Mouse (Mus musculus) intestine, embryonic 15.5 days (tissue): ENCODE data around the gene Shb. TPM values are rescaled to one million over a fixed set of nuclear protein-coding genes. Genes with fewer than 3 reads are reported as not detected.

Experiments
- ATAC-seq: fragments of 200-750 bp; cut with Nextera tagmentation; 2 replicates; pipeline ENCODE4 v1.8.0; 2017; ENCODE audit warnings: moderate TSS enrichment, moderate library complexity
- H3K27ac ChIP-seq: fragments of 300-500 bp; sonication (generic); 2 replicates; pipeline ENCODE4 v1.5.1; 2015; ENCODE audit warnings: mild to moderate bottlenecking, inconsistent platforms
- H3K27me3 ChIP-seq: fragments of 300-500 bp; sonication (generic); replicated peaks from 2 replicates; pipeline ENCODE4 v1.6.1; 2015; ENCODE audit warnings: inconsistent platforms
- H3K36me3 ChIP-seq: fragments of 300-500 bp; sonication (generic); 2 replicates; pipeline ENCODE4 v1.6.1; 2015; ENCODE audit warnings: inconsistent platforms
- H3K4me1 ChIP-seq: fragments of 300-500 bp; sonication (generic); replicated peaks from 2 replicates; pipeline ENCODE4 v1.6.1; 2015; ENCODE audit warnings: inconsistent platforms
- H3K4me2 ChIP-seq: fragments of 300-500 bp; sonication (generic); replicated peaks from 2 replicates; pipeline ENCODE4 v1.6.1; 2015; ENCODE audit warnings: mild to moderate bottlenecking, inconsistent platforms
- H3K4me3 ChIP-seq: fragments of 300-500 bp; sonication (generic); replicated peaks from 2 replicates; pipeline ENCODE4 v1.5.1; 2015; ENCODE audit warnings: inconsistent platforms
- H3K9ac ChIP-seq: fragments of 300-500 bp; sonication (generic); 2 replicates; pipeline ENCODE4 v1.6.1; 2015; ENCODE audit warnings: inconsistent platforms
- H3K9me3 ChIP-seq: fragments of 300-500 bp; sonication (generic); 2 replicates; pipeline ENCODE4 v1.6.1; 2016; ENCODE audit warnings: inconsistent platforms
- WGBS: fragments of 180-500 bp; shearing (Covaris S2); methylation state at CpG from one replicate; pipeline ENCODE4 v1.1.7; 2015; 5-methylcytosine and 5-hydroxymethylcytosine counted together
- polyA plus RNA-seq: library from polyadenylated mRNA; unstranded; fragments of >200 nt; fragmentation: Nextera tagmentation; extraction: Ambion mirVana; gene quantifications from 2 replicates; pipeline ENCODE4 v1.2.1, GENCODE M21; 2015

Gene Shb
- polyA plus RNA-seq, 1 experiment from 2014 or later = 4.0 TPM

DNA sequence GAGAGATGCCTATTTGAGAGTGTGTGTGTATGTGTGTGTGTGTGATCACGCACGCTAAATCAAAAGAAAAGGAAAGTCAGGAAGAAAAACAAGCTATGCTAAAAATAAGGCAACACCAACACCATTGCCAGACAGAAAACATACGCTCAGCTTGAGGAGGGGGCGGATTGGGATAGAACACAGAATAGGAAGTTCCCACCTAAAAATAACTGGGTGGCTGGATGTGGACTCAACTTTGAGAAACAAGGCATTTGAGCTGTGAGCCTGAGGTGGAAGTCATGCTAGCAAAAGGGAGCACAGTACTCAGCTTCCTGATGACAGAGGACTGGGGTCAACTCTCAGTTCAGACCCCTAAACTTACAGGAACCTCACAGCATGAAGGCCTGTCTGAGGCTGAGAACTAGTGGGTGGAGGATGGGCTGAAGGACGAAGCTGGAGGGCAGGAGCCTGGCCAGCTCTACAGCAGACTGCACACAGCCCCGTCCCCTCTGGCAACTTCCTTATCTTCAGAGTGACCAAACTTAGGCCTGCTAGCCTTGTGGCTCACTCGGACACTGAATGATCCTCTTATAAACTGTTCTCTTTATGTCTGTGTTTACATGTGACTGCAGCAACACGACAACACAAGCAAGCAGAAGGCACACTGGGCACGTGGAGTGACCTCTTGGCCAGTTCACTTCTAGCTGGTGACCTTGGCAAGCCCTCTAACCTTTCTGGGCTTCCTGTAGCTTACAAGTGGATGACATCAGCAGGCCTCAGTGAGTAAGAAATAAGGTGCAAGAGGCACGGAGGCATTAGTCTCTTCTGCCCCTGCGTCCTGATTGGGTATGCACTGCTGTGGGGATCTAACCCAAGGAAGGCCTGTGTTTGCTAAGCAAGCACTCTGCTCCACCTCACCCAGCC, 60.4 kb downstream of the Shb start:
- no peak overlapping the region for H3K4me3 ChIP-seq
- H3K27me3 ChIP-seq = no peaks in the 10 kb centered on the region
- no peaks in the 10 kb centered on the region for H3K9me3 ChIP-seq
- H3K9ac ChIP-seq = no peak overlapping the region
- no peaks in the 10 kb centered on the region for H3K36me3 ChIP-seq
- WGBS = 39% methylated on average over 11 of the region's 11 CpGs
- peak; percentile 37; the same call in 1 of the 2 replicates for ATAC-seq
- H3K27ac ChIP-seq = peak overlapping the region; percentile 36
- no peak overlapping the region for H3K4me2 ChIP-seq
- H3K4me1 ChIP-seq = peaks cover 54% of the 10 kb centered on the region

DNA sequence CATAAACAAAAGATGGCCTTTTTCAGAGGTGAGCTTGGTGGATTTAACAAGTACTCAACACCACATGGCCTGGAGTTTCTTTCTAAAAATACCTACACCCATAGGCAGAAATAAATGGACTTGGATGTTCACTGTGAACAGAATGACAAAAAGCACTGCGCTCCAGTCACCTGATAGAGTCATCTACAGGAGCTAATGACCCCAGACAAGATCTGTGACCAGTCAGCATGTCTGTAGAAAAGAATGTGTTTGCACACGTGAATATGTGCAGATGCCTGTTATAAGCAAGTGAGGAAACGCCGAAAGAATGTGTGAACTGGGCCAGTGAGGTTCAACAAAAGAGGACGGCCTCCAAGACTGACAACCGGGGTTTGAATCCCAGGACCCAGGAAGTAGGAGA, 63.2 kb downstream of the Shb start:
- no peaks in the 10 kb centered on the region for H3K27me3 ChIP-seq
- no peak overlapping the region for H3K9ac ChIP-seq
- WGBS = 26% methylated on average over 6 of the region's 6 CpGs
- no peak overlapping the region for H3K4me2 ChIP-seq
- H3K4me1 ChIP-seq = peaks cover 39% of the 10 kb centered on the region
- H3K9me3 ChIP-seq = no peaks in the 10 kb centered on the region
- peak overlapping the region; percentile 54 for H3K27ac ChIP-seq
- no peak for ATAC-seq
- no peaks in the 10 kb centered on the region for H3K36me3 ChIP-seq
- no peak overlapping the region for H3K4me3 ChIP-seq

DNA sequence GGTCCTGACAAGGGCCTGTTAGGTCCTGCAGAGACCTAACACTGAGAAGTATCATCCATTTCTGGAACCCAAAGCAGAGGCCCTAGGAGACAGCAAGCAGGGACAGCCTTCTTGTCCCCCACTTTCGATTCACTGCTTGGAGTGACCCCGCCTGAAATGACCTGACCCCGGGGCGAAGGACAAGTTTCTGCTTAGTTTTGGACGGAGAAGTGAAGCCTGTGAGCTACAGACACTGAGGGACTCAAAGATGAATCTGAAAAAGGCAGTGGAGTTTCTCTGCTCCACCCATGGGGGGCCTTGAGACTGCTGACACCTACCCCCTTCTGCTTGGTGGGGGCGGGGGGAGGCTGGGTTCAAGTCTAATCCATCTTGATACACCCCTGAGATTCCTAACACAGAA, 63.8 kb downstream of the Shb start:
- H3K36me3 ChIP-seq = no peaks in the 10 kb centered on the region
- H3K27me3 ChIP-seq = no peaks in the 10 kb centered on the region
- peaks cover 33% of the 10 kb centered on the region for H3K4me1 ChIP-seq
- H3K9ac ChIP-seq = no peak overlapping the region
- peak overlapping the region; percentile 54 for H3K27ac ChIP-seq
- no peak overlapping the region for H3K4me3 ChIP-seq
- H3K4me2 ChIP-seq = no peak overlapping the region
- no peak for ATAC-seq
- 64% methylated on average over 6 of the region's 6 CpGs for WGBS
- no peaks in the 10 kb centered on the region for H3K9me3 ChIP-seq

DNA sequence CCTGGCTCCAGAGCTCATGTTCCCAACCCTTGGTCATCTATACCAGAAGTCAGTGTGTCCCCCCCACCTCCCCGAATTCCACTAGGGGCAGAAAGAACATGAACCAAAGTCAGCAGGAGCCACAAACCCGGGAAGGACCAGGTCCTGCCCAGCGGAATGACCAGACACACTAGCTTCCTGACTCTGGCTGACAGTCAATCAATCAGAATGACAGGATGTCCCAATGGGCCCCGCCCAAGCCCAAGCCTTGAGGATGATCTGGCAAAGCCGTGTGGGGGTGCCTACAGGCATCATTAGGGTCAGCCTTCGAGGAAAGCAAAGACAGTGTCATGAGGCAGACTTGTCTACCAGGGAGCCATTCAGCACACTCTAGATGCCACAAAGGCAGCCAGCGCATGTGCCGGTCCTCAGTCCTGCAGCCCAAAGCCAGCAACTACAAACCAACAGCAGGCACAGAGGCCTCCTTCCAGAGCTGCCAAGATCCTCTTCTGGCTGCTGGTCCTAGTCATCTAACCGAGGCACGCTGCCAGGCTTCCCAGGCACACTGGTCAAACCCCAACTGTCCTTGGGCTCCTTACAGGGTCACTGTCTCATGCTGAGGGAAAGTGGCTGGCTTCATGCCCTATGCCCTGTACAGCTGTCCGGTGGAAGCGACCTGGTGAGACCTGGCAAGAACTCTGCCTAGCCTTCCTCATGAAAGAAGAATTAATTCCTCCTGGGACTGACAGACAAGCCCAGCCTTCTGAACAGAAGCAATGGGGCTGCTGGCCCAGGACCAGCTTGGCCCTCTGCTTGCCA, 65.0 kb downstream of the Shb start:
- no peak overlapping the region for H3K27ac ChIP-seq

DNA sequence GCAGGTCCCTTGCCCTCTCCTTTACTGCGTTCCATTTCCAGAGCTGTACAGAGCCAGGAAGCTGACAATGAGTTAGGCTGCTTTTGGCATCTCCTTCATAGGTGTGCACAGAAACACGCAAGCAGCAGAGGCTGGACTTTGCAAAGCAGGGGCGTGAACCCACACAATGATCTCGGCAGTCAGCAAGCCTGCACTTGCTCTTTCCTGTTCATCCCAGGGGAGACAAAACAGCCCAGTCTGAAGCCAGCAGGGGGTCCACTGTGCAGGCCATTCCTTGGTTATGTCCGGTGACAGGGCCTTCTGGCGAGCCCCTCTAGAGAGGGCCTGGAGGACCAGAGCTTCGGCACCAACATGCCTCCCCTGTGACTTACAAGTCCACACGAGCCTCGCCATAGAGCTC, 67.3 kb downstream of the Shb start:
- Histone ChIP-seq H3K27me3 (no peaks in the 10 kb centered on the region), H3K4me1 (peaks cover 22% of the 10 kb centered on the region), H3K4me3 (no peak overlapping the region), H3K4me2 (no peak overlapping the region), H3K27ac (no peak overlapping the region), H3K9ac (no peak overlapping the region), H3K36me3 (no peaks in the 10 kb centered on the region), H3K9me3 (no peaks in the 10 kb centered on the region)
- no peak for ATAC-seq
- 79% methylated on average over 9 of the region's 9 CpGs for WGBS

More for the DNA sequence above, 65.0 kb downstream of the Shb start:
- H3K4me1 ChIP-seq = peaks cover 21% of the 10 kb centered on the region
- no peaks in the 10 kb centered on the region for H3K9me3 ChIP-seq
- ATAC-seq = no peak
- H3K27me3 ChIP-seq = no peaks in the 10 kb centered on the region
- H3K36me3 ChIP-seq = no peaks in the 10 kb centered on the region
- H3K4me2 ChIP-seq = no peak overlapping the region
- 73% methylated on average over 12 of the region's 12 CpGs for WGBS
- no peak overlapping the region for H3K4me3 ChIP-seq
- H3K9ac ChIP-seq = no peak overlapping the region

DNA sequence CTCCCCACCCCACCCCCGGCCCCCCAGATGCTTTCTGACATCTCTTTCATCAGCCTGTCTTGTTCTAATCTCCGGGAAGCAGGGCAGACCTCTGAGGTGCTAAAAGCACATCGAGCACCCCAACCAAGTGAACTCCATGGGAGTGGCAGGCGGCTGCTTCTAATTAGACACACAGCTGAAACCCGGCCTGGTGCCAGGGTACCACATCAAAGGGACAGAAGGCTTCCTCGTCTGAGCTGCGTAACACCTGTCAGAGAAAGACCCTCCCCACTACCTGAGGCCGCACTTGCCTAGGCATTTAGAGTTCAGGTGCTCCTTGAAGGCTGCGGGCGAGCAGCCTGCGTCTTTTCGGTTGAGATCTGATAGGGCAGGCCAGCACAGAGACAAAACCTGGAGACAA, 67.7 kb downstream of the Shb start:
- H3K27me3 ChIP-seq = no peaks in the 10 kb centered on the region
- H3K9ac ChIP-seq = no peak overlapping the region
- WGBS = 75% methylated on average over 12 of the region's 12 CpGs
- no peaks in the 10 kb centered on the region for H3K9me3 ChIP-seq
- peaks cover 24% of the 10 kb centered on the region for H3K4me1 ChIP-seq
- no peaks in the 10 kb centered on the region for H3K36me3 ChIP-seq
- no peak overlapping the region for H3K4me2 ChIP-seq
- H3K4me3 ChIP-seq = no peak overlapping the region
- no peak overlapping the region for H3K27ac ChIP-seq
- no peak for ATAC-seq

DNA sequence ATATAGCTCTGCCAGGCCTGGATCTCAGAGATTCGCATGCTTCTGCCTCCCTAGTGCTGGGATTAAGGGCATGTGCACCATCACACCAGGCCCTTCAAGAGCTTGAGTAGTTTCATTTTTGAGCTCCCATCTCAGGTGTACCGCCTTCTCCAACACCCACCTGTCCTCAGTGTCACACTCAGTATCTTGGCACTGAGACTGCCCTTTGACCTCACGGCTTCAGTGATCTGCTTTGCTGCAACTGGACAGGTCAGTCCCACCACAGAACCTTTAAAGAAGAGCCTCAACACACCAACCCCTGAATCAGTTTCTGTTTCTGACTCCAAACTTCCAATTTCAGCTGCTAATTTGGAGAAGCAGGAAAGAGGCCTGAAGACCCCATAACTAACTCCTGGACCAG, 68.1 kb downstream of the Shb start:
- peaks cover 28% of the 10 kb centered on the region for H3K4me1 ChIP-seq
- WGBS = 90% methylated on average over 3 of the region's 3 CpGs
- H3K9me3 ChIP-seq = no peaks in the 10 kb centered on the region
- H3K27me3 ChIP-seq = no peaks in the 10 kb centered on the region
- H3K36me3 ChIP-seq = no peaks in the 10 kb centered on the region
- no peak for ATAC-seq
- no peak overlapping the region for H3K4me2 ChIP-seq
- H3K9ac ChIP-seq = no peak overlapping the region
- H3K27ac ChIP-seq = no peak overlapping the region
- no peak overlapping the region for H3K4me3 ChIP-seq

DNA sequence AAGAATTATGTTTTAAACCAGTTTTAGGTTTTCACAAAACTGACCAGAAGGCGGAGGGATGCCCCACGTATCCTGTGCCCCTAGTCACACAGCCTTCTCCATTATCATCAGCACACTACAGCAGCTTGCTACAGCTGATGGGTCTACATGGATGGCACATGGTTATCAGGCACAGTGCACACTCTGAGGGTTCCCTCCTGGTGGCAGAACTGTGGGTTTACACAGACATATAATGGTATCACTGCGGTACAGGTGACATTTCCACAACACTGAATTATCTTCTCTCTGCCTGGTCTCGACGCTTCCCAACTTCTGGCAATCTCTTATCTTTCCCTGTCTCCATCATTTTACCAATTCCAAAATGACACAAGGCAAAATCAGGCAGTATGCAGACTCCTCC, 69.6 kb downstream of the Shb start:
- H3K4me1 ChIP-seq = peaks cover 24% of the 10 kb centered on the region
- no peak for ATAC-seq

DNA sequence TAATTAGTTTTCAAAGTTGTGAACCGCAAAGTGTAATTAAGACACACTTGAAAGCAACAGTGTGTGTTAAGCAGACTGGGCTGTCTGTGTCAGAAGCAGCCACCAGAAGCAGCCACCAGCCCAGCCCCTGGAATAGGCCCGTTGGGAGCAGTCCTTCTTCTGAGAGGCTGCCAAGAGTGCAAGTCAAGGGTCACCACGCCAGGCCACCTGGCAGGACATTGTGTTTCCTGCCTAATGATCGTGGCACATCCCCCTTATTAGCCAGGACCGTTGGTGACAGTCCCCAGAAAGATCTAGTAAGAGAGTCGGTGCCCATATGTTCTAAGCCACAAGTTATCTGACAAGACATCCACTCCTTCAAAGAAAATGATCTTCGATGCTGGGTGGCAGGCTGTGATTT, 70.6 kb downstream of the Shb start:
- no peak overlapping the region for H3K4me3 ChIP-seq
- H3K4me1 ChIP-seq = peaks cover 19% of the 10 kb centered on the region
- no peak for ATAC-seq
- no peak overlapping the region for H3K9ac ChIP-seq
- no peak overlapping the region for H3K4me2 ChIP-seq
- no peaks in the 10 kb centered on the region for H3K27me3 ChIP-seq
- no peaks in the 10 kb centered on the region for H3K36me3 ChIP-seq
- H3K9me3 ChIP-seq = no peaks in the 10 kb centered on the region
- WGBS = 55% methylated on average over 7 of the region's 7 CpGs
- H3K27ac ChIP-seq = no peak overlapping the region

More for the DNA sequence above, 69.6 kb downstream of the Shb start:
- no peak overlapping the region for H3K9ac ChIP-seq
- no peaks in the 10 kb centered on the region for H3K9me3 ChIP-seq
- 89% methylated on average over 5 of the region's 5 CpGs for WGBS
- no peaks in the 10 kb centered on the region for H3K36me3 ChIP-seq
- H3K27ac ChIP-seq = no peak overlapping the region
- no peak overlapping the region for H3K4me2 ChIP-seq
- H3K27me3 ChIP-seq = no peaks in the 10 kb centered on the region
- H3K4me3 ChIP-seq = no peak overlapping the region

DNA sequence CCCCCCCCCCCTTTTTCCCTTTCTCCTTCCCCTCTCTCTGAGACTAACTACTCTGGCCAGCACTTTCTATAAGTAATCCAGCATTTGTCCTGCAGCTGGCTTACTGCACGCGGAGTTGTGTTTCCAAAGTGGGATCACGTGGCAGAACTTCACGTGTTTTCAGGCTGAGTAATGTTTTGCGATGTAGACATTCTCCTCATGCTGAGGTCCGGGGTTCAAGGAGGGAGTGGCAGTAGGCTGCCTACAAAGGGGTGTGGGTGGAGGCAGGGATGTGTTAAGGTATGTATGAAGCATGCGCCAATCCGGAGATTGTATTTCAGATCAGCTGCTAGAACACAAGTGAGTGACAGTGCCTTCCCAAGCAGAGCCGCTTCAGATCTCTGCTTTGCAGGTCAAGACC, 72.9 kb downstream of the Shb start:
- Histone ChIP-seq H3K27me3 (no peaks in the 10 kb centered on the region), H3K27ac (no peak overlapping the region)

DNA sequence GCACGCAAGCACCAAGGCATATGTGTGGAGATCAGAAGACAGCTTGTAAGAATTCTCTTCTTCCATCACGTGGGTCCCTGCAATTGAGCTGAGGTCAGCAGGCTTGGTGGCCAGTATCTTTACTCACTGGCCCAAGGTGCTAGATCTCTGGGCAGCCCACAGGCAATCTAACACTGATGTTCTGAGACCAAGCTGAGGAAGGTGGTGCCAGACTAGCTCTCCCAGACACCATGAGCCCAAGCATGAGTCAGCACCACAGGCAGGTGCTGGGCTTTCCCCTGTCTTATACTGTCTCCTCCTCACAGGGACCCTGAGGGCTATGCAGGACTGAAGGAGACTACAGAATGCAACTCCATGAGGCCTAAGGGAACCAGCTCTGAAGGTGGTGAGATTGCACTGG, 74.7 kb downstream of the Shb start:
- no peak overlapping the region for H3K4me3 ChIP-seq
- WGBS = 92% methylated on average over 2 of the region's 2 CpGs
- no peaks in the 10 kb centered on the region for H3K9me3 ChIP-seq
- H3K9ac ChIP-seq = no peak overlapping the region
- H3K4me2 ChIP-seq = no peak overlapping the region
- no peak for ATAC-seq
- H3K36me3 ChIP-seq = no peaks in the 10 kb centered on the region
- H3K4me1 ChIP-seq = peaks cover 43% of the 10 kb centered on the region
- H3K27me3 ChIP-seq = no peaks in the 10 kb centered on the region
- no peak overlapping the region for H3K27ac ChIP-seq

More for the DNA sequence above, 72.9 kb downstream of the Shb start:
- H3K9ac ChIP-seq = no peak overlapping the region
- H3K9me3 ChIP-seq = no peaks in the 10 kb centered on the region
- peaks cover 28% of the 10 kb centered on the region for H3K4me1 ChIP-seq
- no peak overlapping the region for H3K4me3 ChIP-seq
- ATAC-seq = peak; percentile 84
- H3K36me3 ChIP-seq = no peaks in the 10 kb centered on the region
- WGBS = 40% methylated on average over 9 of the region's 9 CpGs
- H3K4me2 ChIP-seq = no peak overlapping the region; the same call in 1 of the 2 replicates

DNA sequence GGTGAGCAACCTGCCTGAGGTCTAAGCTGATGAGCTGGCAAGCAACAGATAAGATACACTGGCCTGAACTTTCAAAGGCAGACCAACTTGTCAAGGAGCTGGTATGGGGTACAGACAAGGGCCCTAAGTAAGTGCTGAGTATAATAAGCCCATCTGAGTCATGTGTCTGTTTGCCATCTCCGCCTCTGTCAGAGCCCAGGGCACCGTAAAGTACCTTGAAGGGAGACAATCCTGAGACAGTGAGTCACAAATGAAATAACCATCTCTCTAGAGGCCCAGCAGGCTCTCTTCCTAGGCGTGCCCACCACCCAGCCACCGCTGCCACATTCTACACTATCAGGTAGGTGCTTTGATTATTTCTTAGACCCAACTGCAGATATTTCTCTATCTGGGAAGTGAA, 77.3 kb downstream of the Shb start:
- WGBS = 80% methylated on average over 4 of the region's 4 CpGs
- no peak overlapping the region for H3K4me2 ChIP-seq
- no peak overlapping the region for H3K27ac ChIP-seq
- H3K4me3 ChIP-seq = no peak overlapping the region
- no peaks in the 10 kb centered on the region for H3K27me3 ChIP-seq
- no peak overlapping the region for H3K9ac ChIP-seq
- no peaks in the 10 kb centered on the region for H3K36me3 ChIP-seq
- ATAC-seq = no peak
- H3K9me3 ChIP-seq = no peaks in the 10 kb centered on the region
- H3K4me1 ChIP-seq = peaks cover 52% of the 10 kb centered on the region
